Mouse (Mus musculus) olfactory bulb, adult 2 months (tissue): ENCODE measurements around the gene Kdm5c.

Experiments
- CTCF ChIP-seq: fragments of 200-500 bp; IDR thresholded peaks from 2 replicates; pipeline ENCODE4 v1.5.1; 2012; ENCODE audit warnings: low read depth, mild to moderate bottlenecking, low read length, moderate library complexity; ENCODE audit not compliant: insufficient read depth
- POLR2A ChIP-seq: fragments of 200-500 bp; IDR thresholded peaks from 2 replicates; pipeline ENCODE4 v1.6.1; 2012; ENCODE audit warnings: mild to moderate bottlenecking, low read depth, low read length, moderate library complexity; ENCODE audit not compliant: insufficient read depth

- no peak for TF ChIP-seq CTCF
- TF ChIP-seq POLR2A, result no peak
Measured at GRCm38 (mm10) chrX:152222226-152222625, 10.6 kb upstream of the Kdm5c start.
